Mouse (Mus musculus) kidney, embryonic 16.5 days (tissue): ENCODE measurements around the gene Nos3. TPM values are rescaled to one million over a fixed set of nuclear protein-coding genes. Genes with fewer than 3 reads are reported as not detected.
A peak's percentile ranks its signal among the peaks of the same experiment; 100 is the strongest.

Experiments
- ATAC-seq: fragments of 200-750 bp; cut with Nextera tagmentation; 2 replicates; pipeline ENCODE4 v1.8.0; 2017; ENCODE audit warnings: moderate TSS enrichment; ENCODE audit not compliant: low FRiP score, low TSS enrichment
- H3K27ac ChIP-seq: fragments of 300-500 bp; sonication (generic); 2 replicates; pipeline ENCODE4 v1.5.1; 2014; ENCODE audit warnings: low read length
- H3K27me3 ChIP-seq: fragments of 300-500 bp; sonication (generic); 2 replicates; pipeline ENCODE4 v1.6.1; 2014; ENCODE audit warnings: low read length, control low read depth, mixed read lengths; ENCODE audit not compliant: insufficient read depth
- H3K36me3 ChIP-seq: fragments of 300-500 bp; sonication (generic); 2 replicates; pipeline ENCODE4 v1.6.1; 2014; ENCODE audit warnings: low read length, control low read depth, mixed read lengths; ENCODE audit not compliant: insufficient read depth
- H3K4me1 ChIP-seq: fragments of 300-500 bp; sonication (generic); 2 replicates; pipeline ENCODE4 v1.6.1; 2014; ENCODE audit warnings: low read length, control low read depth, mixed read lengths; ENCODE audit not compliant: insufficient read depth
- H3K4me2 ChIP-seq: fragments of 300-500 bp; sonication (generic); replicated peaks from 2 replicates; pipeline ENCODE4 v1.6.1; 2014; ENCODE audit warnings: low read depth, low read length
- H3K4me3 ChIP-seq: fragments of 300-500 bp; sonication (generic); 2 replicates; pipeline ENCODE4 v1.5.1; 2014; ENCODE audit warnings: mild to moderate bottlenecking, low read length
- H3K9ac ChIP-seq: fragments of 300-500 bp; sonication (generic); replicated peaks from 2 replicates; pipeline ENCODE4 v1.6.1; 2014; ENCODE audit warnings: low read length
- H3K9me3 ChIP-seq: fragments of 300-500 bp; sonication (generic); 2 replicates; pipeline ENCODE4 v1.6.1; 2016; ENCODE audit warnings: low read length, control low read depth
- WGBS: fragments of 180-500 bp; shearing (Covaris S2); extraction: QIAGEN DNeasy Blood & Tissue Kit; methylation state at CpG from one replicate; pipeline ENCODE4 v1.1.7; 2014; 5-methylcytosine and 5-hydroxymethylcytosine counted together
- polyA plus RNA-seq: library from polyadenylated mRNA; unstranded; fragments of >200 nt; fragmentation: Nextera tagmentation; extraction: Ambion mirVana; gene quantifications from 2 replicates; pipeline ENCODE4 v1.2.1, GENCODE M21; 2015

Gene Nos3
- polyA plus RNA-seq, 1 experiment from 2014 or later, result 19.7 TPM

DNA sequence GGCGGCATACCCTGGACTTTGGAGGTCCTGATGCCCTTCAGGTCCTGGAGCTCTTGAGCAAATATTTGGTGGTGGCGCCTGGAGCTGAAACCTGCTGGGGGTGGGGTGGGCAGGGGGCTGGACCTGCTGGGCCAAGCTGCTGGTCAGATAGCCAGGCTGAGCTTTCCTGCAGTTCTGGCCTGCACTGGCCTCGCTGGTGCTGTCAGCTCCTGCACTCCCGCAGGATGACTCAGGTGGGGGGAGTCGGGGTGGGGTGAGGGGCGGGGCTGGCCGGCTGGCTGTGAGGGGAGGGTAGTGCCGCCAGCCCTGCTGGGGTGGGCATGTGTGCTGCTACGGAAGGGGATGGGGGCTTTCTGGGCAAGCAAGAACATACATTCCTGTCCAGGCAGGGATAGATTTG, 64.0 kb downstream of the Nos3 start:
- peaks cover 43% of the 10 kb centered on the region for H3K36me3 ChIP-seq
- H3K4me2 ChIP-seq, result peak overlapping the region; percentile 81
- ATAC-seq, result no peak
- H3K9me3 ChIP-seq, result no peaks in the 10 kb centered on the region
- H3K4me3 ChIP-seq, result peak overlapping the region; percentile 37
- no peaks in the 10 kb centered on the region for H3K27me3 ChIP-seq
- H3K4me1 ChIP-seq, result peaks cover 45% of the 10 kb centered on the region
- peak overlapping the region; percentile 53 for H3K9ac ChIP-seq
- 27% methylated on average over 9 of the region's 9 CpGs for WGBS
- H3K27ac ChIP-seq, result peak overlapping the region; percentile 79

GRCm38 (mm10) chr5:24433993-24434392, 69.4 kb downstream of the Nos3 start:
- H3K4me3 ChIP-seq, result no peak overlapping the region
- H3K9ac ChIP-seq, result no peak overlapping the region
- peaks cover 3% of the 10 kb centered on the region for H3K4me1 ChIP-seq
- H3K4me2 ChIP-seq, result no peak overlapping the region
- 94% methylated on average over 8 of the region's 8 CpGs for WGBS
- no peaks in the 10 kb centered on the region for H3K27me3 ChIP-seq
- peaks cover 89% of the 10 kb centered on the region for H3K36me3 ChIP-seq
- H3K9me3 ChIP-seq, result no peaks in the 10 kb centered on the region
- ATAC-seq, result no peak
- H3K27ac ChIP-seq, result no peak overlapping the region

Other genes with a start within 250 kb of the Nos3 start
- 12.3 and 15.8 TPM in 2 replicates for gene Nupl2, start 199.8 kb upstream of the Nos3 start, polyA plus RNA-seq
- gene Kcnh2, start 13.2 kb upstream of the Nos3 start, polyA plus RNA-seq, result 5.9 and 6.5 TPM in 2 replicates
- gene Atg9b, start 27.3 kb downstream of the Nos3 start, polyA plus RNA-seq, result 1.0 and 1.7 TPM in 2 replicates
- 76.1 and 80.3 TPM in 2 replicates for gene Abcb8, start 28.9 kb downstream of the Nos3 start, polyA plus RNA-seq
- 0.40 and 0.55 TPM in 2 replicates for gene Asic3, start 48.6 kb downstream of the Nos3 start, polyA plus RNA-seq
- 51.1 and 51.5 TPM in 2 replicates for gene Cdk5, start 58.7 kb downstream of the Nos3 start, polyA plus RNA-seq
- gene Slc4a2, start 59.0 kb downstream of the Nos3 start, polyA plus RNA-seq, result 52.5 and 53.8 TPM in 2 replicates
- gene Fastk, start 80.5 kb downstream of the Nos3 start, polyA plus RNA-seq, result 143 and 147 TPM in 2 replicates
- 29.4 and 32.8 TPM in 2 replicates for gene Tmub1, start 83.0 kb downstream of the Nos3 start, polyA plus RNA-seq
- gene Agap3, start 87.4 kb downstream of the Nos3 start, polyA plus RNA-seq, result 15.0 and 21.0 TPM in 2 replicates
- 0.08 TPM in 1 of 2 replicates, not detected in the other for gene Gbx1, start 162.4 kb downstream of the Nos3 start, polyA plus RNA-seq
- gene Asb10, start 176.2 kb downstream of the Nos3 start, polyA plus RNA-seq, result 0.42 and 0.71 TPM in 2 replicates
- 0.16 and 0.41 TPM in 2 replicates for gene 4931409K22Rik, start 192.0 kb downstream of the Nos3 start, polyA plus RNA-seq
- gene Abcf2, start 212.7 kb downstream of the Nos3 start, polyA plus RNA-seq, result 118 TPM in 2 replicates
- gene Chpf2, start 221.9 kb downstream of the Nos3 start, polyA plus RNA-seq, result 27.1 and 28.3 TPM in 2 replicates